In the genomic region with DNA sequence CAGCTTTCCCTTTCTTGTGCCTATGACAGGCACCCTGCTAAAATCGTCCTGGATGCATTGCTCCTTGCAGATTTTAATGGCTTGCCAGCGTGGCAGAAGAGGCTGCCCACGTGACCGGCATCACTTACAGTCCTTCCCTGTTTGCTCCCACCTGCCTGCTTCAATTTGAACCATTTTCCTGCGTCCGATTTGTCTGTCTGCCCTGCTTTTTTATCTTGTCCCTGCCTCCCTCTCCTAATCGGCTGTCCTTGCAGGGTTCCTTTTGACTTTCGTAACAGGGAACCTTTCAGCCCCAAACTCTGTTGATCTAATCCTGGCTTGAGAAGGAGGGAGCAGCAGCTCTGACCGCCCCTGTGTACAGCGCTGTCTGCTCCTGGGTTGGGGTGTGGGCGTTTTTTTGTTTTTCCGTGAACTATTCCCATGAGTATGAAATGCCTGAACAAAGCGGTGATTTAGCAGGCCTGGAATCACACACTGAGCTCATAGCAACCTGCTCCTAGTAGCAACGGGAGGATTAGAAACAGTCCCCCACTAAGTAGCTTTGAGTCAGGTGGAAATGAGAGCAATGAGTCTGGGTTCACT, we compare ENCODE assay signal across 9 mouse cellular contexts. TPM values are rescaled to one million over a fixed set of nuclear protein-coding genes. Genes with fewer than 3 reads are reported as not detected.
A peak's percentile ranks its signal among the peaks of the same experiment; 100 is the strongest.
DNase-seq lines count a peak whose midpoint lies in the region; ATAC-seq lines count a peak whose summit lies in the region.
"Had no signal": no experiment of that assay in that cellular context is flagged by ENCODE, and none has a peak within 500 bp of the region (broad histone marks: within the 10 kb centered on the region; RNA-seq: fewer than 3 reads in every experiment).

No protein-coding gene starts in this region.

- DNase-seq in right cerebral cortex, adult 2 months (ENCODE audit: low spot score in 2 of 2), result peak; percentile 35 to 47
- no peak for DNase-seq in right cerebral cortex, postnatal 36 days (ENCODE audit: low spot score in 2 of 2)
- no peak for DNase-seq in thymus, postnatal 14 days
- no peak for DNase-seq in kidney, postnatal 14 days

- H3K4me3 ChIP-seq in embryonic facial prominence, embryonic 12.5 days, result peak overlapping the region; percentile 35
- peak overlapping the region; percentile 35 for H3K4me3 ChIP-seq in hindbrain, embryonic 12.5 days
- H3K4me3 ChIP-seq in limb, embryonic 13.5 days, result peak overlapping the region; percentile 35
- H3K4me3 ChIP-seq in neural tube, embryonic 15.5 days (replicated peaks), result peak overlapping the region; percentile 37
- H3K4me3 ChIP-seq: megakaryocyte, embryonic 14.5 days had no signal

- 5% methylated on average over 14 of the region's 14 CpGs for WGBS in embryonic facial prominence, embryonic 12.5 days
- 1% methylated on average over 14 of the region's 14 CpGs for WGBS in hindbrain, embryonic 12.5 days
- 4% methylated on average over 14 of the region's 14 CpGs for WGBS in limb, embryonic 13.5 days
- WGBS in neural tube, embryonic 15.5 days, result 2% methylated on average over 14 of the region's 14 CpGs

- H3K4me2 ChIP-seq in embryonic facial prominence, embryonic 12.5 days (replicated peaks), result peak overlapping the region; percentile 58
- H3K4me2 ChIP-seq in hindbrain, embryonic 12.5 days (replicated peaks), result peak overlapping the region; percentile 70
- H3K4me2 ChIP-seq in limb, embryonic 13.5 days (replicated peaks), result peak overlapping the region; percentile 65
- H3K4me2 ChIP-seq in neural tube, embryonic 15.5 days, result peak overlapping the region; percentile 72

- H3K27ac ChIP-seq in embryonic facial prominence, embryonic 12.5 days, result no peak overlapping the region
- H3K27ac ChIP-seq in hindbrain, embryonic 12.5 days, result peak overlapping the region; percentile 52
- H3K27ac ChIP-seq in limb, embryonic 13.5 days, result no peak overlapping the region
- H3K27ac ChIP-seq in neural tube, embryonic 15.5 days (replicated peaks), result peak overlapping the region; percentile 51; the same call in 1 of the 2 replicates

- 0 out of 2 replicates have a peak, but pooled peaks have one; percentile 59 for ATAC-seq in embryonic facial prominence, embryonic 12.5 days (ENCODE audit: insufficient number of reproducible peaks, insufficient read depth, low FRiP score, low TSS enrichment)
- ATAC-seq in hindbrain, embryonic 12.5 days (ENCODE audit: low FRiP score), result peak; percentile 83
- peak; percentile 69; the same call in 1 of the 2 replicates for ATAC-seq in limb, embryonic 13.5 days (ENCODE audit: low FRiP score, low read depth)
- ATAC-seq in neural tube, embryonic 15.5 days (ENCODE audit: low FRiP score), result peak; percentile 81

- H3K9ac ChIP-seq in embryonic facial prominence, embryonic 12.5 days, result peak overlapping the region; percentile 33; the same call in 1 of the 2 replicates
- peak overlapping the region; percentile 56 for H3K9ac ChIP-seq in hindbrain, embryonic 12.5 days
- H3K9ac ChIP-seq in limb, embryonic 13.5 days, result peak overlapping the region; percentile 57
- peak overlapping the region; percentile 49 for H3K9ac ChIP-seq in neural tube, embryonic 15.5 days (replicated peaks)

- no peaks in the 10 kb centered on the region for H3K36me3 ChIP-seq in embryonic facial prominence, embryonic 12.5 days
- no peaks in the 10 kb centered on the region for H3K36me3 ChIP-seq in hindbrain, embryonic 12.5 days
- no peaks in the 10 kb centered on the region for H3K36me3 ChIP-seq in limb, embryonic 13.5 days
- no peaks in the 10 kb centered on the region for H3K36me3 ChIP-seq in neural tube, embryonic 15.5 days

- peaks cover 6% of the 10 kb centered on the region; the same call in 1 of the 2 replicates for H3K4me1 ChIP-seq in embryonic facial prominence, embryonic 12.5 days
- peaks cover 10% of the 10 kb centered on the region for H3K4me1 ChIP-seq in hindbrain, embryonic 12.5 days
- peaks cover 13% of the 10 kb centered on the region for H3K4me1 ChIP-seq in limb, embryonic 13.5 days
- H3K4me1 ChIP-seq in neural tube, embryonic 15.5 days, result peaks cover 15% of the 10 kb centered on the region

- H3K27me3 ChIP-seq in embryonic facial prominence, embryonic 12.5 days, result no peaks in the 10 kb centered on the region
- H3K27me3 ChIP-seq in hindbrain, embryonic 12.5 days, result peaks cover 3% of the 10 kb centered on the region; the same call in 1 of the 2 replicates
- peaks cover 3% of the 10 kb centered on the region; the same call in 1 of the 2 replicates for H3K27me3 ChIP-seq in limb, embryonic 13.5 days
- H3K27me3 ChIP-seq in neural tube, embryonic 15.5 days (replicated peaks), result no peaks in the 10 kb centered on the region

- no peaks in the 10 kb centered on the region for H3K9me3 ChIP-seq in embryonic facial prominence, embryonic 12.5 days
- no peaks in the 10 kb centered on the region for H3K9me3 ChIP-seq in hindbrain, embryonic 12.5 days (replicated peaks)
- no peaks in the 10 kb centered on the region for H3K9me3 ChIP-seq in limb, embryonic 13.5 days
- H3K9me3 ChIP-seq in neural tube, embryonic 15.5 days (replicated peaks), result no peaks in the 10 kb centered on the region
- H3K9me3 ChIP-seq: megakaryocyte, embryonic 14.5 days had no signal

RNA-seq across cellular contexts. Expression of a gene that starts 51.2 kb away (rescaled TPM):
- polyA plus RNA-seq in embryonic facial prominence, embryonic 12.5 days (2016; fragmentation: Nextera tagmentation; extraction: Ambion mirVana), result 27.0 and 33.6 TPM in 2 replicates
- 36.9 and 40.2 TPM in 2 replicates for polyA plus RNA-seq in hindbrain, embryonic 12.5 days (2016; fragmentation: Nextera tagmentation; extraction: Ambion mirVana)
- 20.2 and 22.4 TPM in 2 replicates for polyA plus RNA-seq in limb, embryonic 13.5 days (2015; fragmentation: Nextera tagmentation; extraction: Ambion mirVana)
- 48.6 and 79.7 TPM in 2 replicates for polyA plus RNA-seq in neural tube, embryonic 15.5 days (2015; fragmentation: Nextera tagmentation; extraction: Ambion mirVana)

Comparison
In these comparisons a context has a peak if more than half of its experiments do, and no peak if none do; other contexts are left out.
1. DNase-seq: peak in right cerebral cortex, adult 2 months (2 of 2); none in right cerebral cortex, postnatal 36 days (0 of 2), thymus, postnatal 14 days (single experiment) and kidney, postnatal 14 days (single experiment).
2. H3K27ac ChIP-seq: peak in hindbrain, embryonic 12.5 days (single experiment) and neural tube, embryonic 15.5 days (single experiment); none in embryonic facial prominence, embryonic 12.5 days (single experiment) and limb, embryonic 13.5 days (single experiment).
3. Peak in every context shown above with its lines, with median percentiles within 50 percentile points of each other: ATAC-seq, H3K4me2 ChIP-seq, H3K4me3 ChIP-seq and H3K9ac ChIP-seq.